ENCODE assay signal across 8 mouse cellular contexts in genomic region chr11:111066299-111066691, GRCm38 (mm10). TPM values are rescaled to one million over a fixed set of nuclear protein-coding genes. Genes with fewer than 3 reads are reported as not detected.
DNase-seq lines count a peak whose midpoint lies in the region; ATAC-seq and TF ChIP-seq lines count a peak whose summit lies in the region.

No protein-coding gene starts in this region.

- WGBS in spleen, adult 2 months, result 1% methylated on average over 9 of the region's 9 CpGs
- WGBS in hindbrain, embryonic 16.5 days, result under 1% methylated on average over 9 of the region's 9 CpGs
- under 1% methylated on average over 9 of the region's 9 CpGs for WGBS in midbrain, embryonic 13.5 days

- peak overlapping the region; percentile 79 for H3K4me3 ChIP-seq in spleen, adult 2 months (ENCODE audit: extremely low read depth, insufficient read depth, insufficient read length)
- peak overlapping the region; percentile 79 for H3K4me3 ChIP-seq in hindbrain, embryonic 16.5 days (ENCODE audit: low read length)
- H3K4me3 ChIP-seq in midbrain, embryonic 13.5 days (replicated peaks), result peak overlapping the region; percentile 67

- TF ChIP-seq CTCF in spleen, adult 2 months (IDR thresholded peaks at IDR 0.05; ENCODE audit: extremely low read depth, insufficient read depth, insufficient read length, insufficient replicate concordance), result no peak

- no peaks in the 10 kb centered on the region for H3K9me3 ChIP-seq in hindbrain, embryonic 16.5 days (ENCODE audit: control insufficient read depth, low read length)
- H3K9me3 ChIP-seq in midbrain, embryonic 13.5 days, result no peaks in the 10 kb centered on the region

- peak overlapping the region; percentile 71 for H3K9ac ChIP-seq in hindbrain, embryonic 16.5 days (ENCODE audit: low read depth, low read length)
- H3K9ac ChIP-seq in midbrain, embryonic 13.5 days (replicated peaks), result 0 out of 2 replicates have a peak overlapping the region, but pooled peaks have one; percentile 37

- H3K4me2 ChIP-seq in hindbrain, embryonic 16.5 days (ENCODE audit: low read length), result peak overlapping the region; percentile 86
- H3K4me2 ChIP-seq in midbrain, embryonic 13.5 days (replicated peaks), result peak overlapping the region; percentile 95

- no peak overlapping the region for H3K27ac ChIP-seq in spleen, adult 2 months (ENCODE audit: insufficient read depth, low read length)
- H3K27ac ChIP-seq in hindbrain, embryonic 16.5 days (ENCODE audit: low read depth, low read length), result no peak overlapping the region
- no peak overlapping the region for H3K27ac ChIP-seq in midbrain, embryonic 13.5 days

- H3K27me3 ChIP-seq in spleen, adult 2 months (ENCODE audit: control insufficient read depth, insufficient read depth, low read length), result no peaks in the 10 kb centered on the region
- H3K27me3 ChIP-seq in hindbrain, embryonic 16.5 days (replicated peaks; ENCODE audit: control insufficient read depth, insufficient read depth, low read length), result no peaks in the 10 kb centered on the region
- peaks cover 22% of the 10 kb centered on the region for H3K27me3 ChIP-seq in midbrain, embryonic 13.5 days

- TF ChIP-seq POLR2A in spleen, adult 2 months (IDR thresholded peaks at IDR 0.05; ENCODE audit: low read depth, low read length), result no peak

- H3K36me3 ChIP-seq in spleen, adult 2 months (ENCODE audit: control insufficient read depth, insufficient read depth, low read length), result no peaks in the 10 kb centered on the region
- no peaks in the 10 kb centered on the region for H3K36me3 ChIP-seq in hindbrain, embryonic 16.5 days (ENCODE audit: control insufficient read depth, insufficient read depth, low read length)
- H3K36me3 ChIP-seq in midbrain, embryonic 13.5 days, result no peaks in the 10 kb centered on the region

- peak; percentile 14 for DNase-seq in adrenal gland, postnatal 25 days
- DNase-seq in adrenal gland, adult 2 months, result no peak
- DNase-seq in spleen, adult 2 months (ENCODE audit: low read depth in 1 of 2, low spot score in 2 of 2), result no peak
- DNase-seq in spleen, postnatal 14 days (ENCODE audit: low spot score in 2 of 2), result no peak
- DNase-seq in cerebellum, postnatal 36 days, result no peak
- no peak for DNase-seq in adrenal gland, postnatal 10 days

- peak; percentile 80 for ATAC-seq in hindbrain, embryonic 16.5 days
- peak; percentile 71 for ATAC-seq in midbrain, embryonic 13.5 days

- H3K4me1 ChIP-seq in spleen, adult 2 months (ENCODE audit: control insufficient read depth, insufficient read depth, insufficient read length), result peaks cover 4% of the 10 kb centered on the region; the same call in 1 of the 2 replicates
- H3K4me1 ChIP-seq in hindbrain, embryonic 16.5 days (ENCODE audit: control insufficient read depth, insufficient read depth, low read depth, low read length), result peaks cover 7% of the 10 kb centered on the region
- peaks cover 32% of the 10 kb centered on the region for H3K4me1 ChIP-seq in midbrain, embryonic 13.5 days (replicated peaks)

RNA-seq across cellular contexts. Expression of gene Kcnj2, which starts 0.3 kb away (rescaled TPM):
- total RNA-seq in adrenal gland, postnatal 25 days (2021), result 7.0 and 8.5 TPM in 2 replicates
- 10 to 100 TPM in 1 of 2 experiments, 1 to 10 TPM in 1; 9.9 to 10.7 TPM for total RNA-seq in adrenal gland, adult 2 months (2021)
- polyA plus RNA-seq in adrenal gland, adult 2 months (2012; rRNA removed), result 0.44 and 0.64 TPM in 2 replicates
- polyA plus RNA-seq in spleen, adult 2 months (2012; rRNA removed), result 0.49 and 0.55 TPM in 2 replicates
- 1.2 and 1.3 TPM in 2 replicates for polyA plus RNA-seq in hindbrain, embryonic 16.5 days (2015; fragmentation: Nextera tagmentation; extraction: Ambion mirVana)
- polyA plus RNA-seq in midbrain, embryonic 13.5 days (2015; fragmentation: Nextera tagmentation; extraction: Ambion mirVana), result 1.3 TPM in 2 replicates
- 1 to 10 TPM; 4.5 to 7.6 TPM for total RNA-seq in adrenal gland, postnatal 10 days (2021)
